Mouse (Mus musculus) spleen, adult 2 months (tissue): ENCODE data around the gene Phlda2.

Source experiments
- CTCF ChIP-seq: fragments of 200-500 bp; IDR thresholded peaks from 2 replicates; pipeline ENCODE4 v1.5.1; 2011; ENCODE audit warnings: mild to moderate bottlenecking, inconsistent platforms; ENCODE audit not compliant: insufficient read depth, insufficient read length, insufficient replicate concordance; ENCODE audit errors: extremely low read depth
- POLR2A ChIP-seq: fragments of 200-500 bp; IDR thresholded peaks from 2 replicates; pipeline ENCODE4 v1.6.1; 2011; ENCODE audit warnings: low read depth, low read length, inconsistent platforms

- no peak for TF ChIP-seq CTCF
- TF ChIP-seq POLR2A: no peak
Measured at GRCm38 (mm10) chr7:143481806-143482387, 21.1 kb downstream of the Phlda2 start.
